Mouse (Mus musculus): ENCODE results near the gene Erich3. TPM values are rescaled to one million over a fixed set of nuclear protein-coding genes. Genes with fewer than 3 reads are reported as not detected.

The Erich3 gene
- total and polyA plus RNA-seq, 3 experiments = not detected

DNA sequence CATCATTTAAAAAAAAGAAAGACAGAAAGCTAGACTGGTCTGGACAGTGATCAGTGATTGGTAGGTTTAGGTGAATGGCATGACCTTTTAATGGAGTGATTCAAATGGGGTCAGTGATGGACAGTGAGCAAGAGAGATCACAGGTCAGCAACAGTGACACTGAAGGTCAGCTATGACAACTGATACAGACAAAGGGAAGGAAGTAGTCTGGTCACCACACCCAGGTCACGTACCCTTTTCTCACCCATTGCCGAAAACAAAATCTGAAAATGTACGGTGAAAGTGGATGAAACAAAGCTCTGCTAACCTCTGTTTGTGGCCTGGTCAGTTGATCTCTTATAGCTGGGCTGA is 28.9 kb downstream of the Erich3 start:
- Histone ChIP-seq H3K9ac (ENCODE audit: control insufficient read depth, low read depth, low read length, poor library complexity, severe bottlenecking) (no peak overlapping the region), H3K27ac (ENCODE audit: control insufficient read depth, low read depth, low read length) (no peak overlapping the region), H3K36me3 (ENCODE audit: control insufficient read depth in 1 of 2, insufficient read depth in 2 of 2, low read length in 2 of 2) (no peaks in the 10 kb centered on the region), H3K4me1 (ENCODE audit: control insufficient read depth in 1 of 2, insufficient read depth in 2 of 2, low read length in 2 of 2) (no peaks in the 10 kb centered on the region), H3K4me3 (ENCODE audit: control insufficient read depth in 1 of 2, insufficient read depth in 1 of 2, low read depth in 2 of 2, low read length in 2 of 2) (no peak overlapping the region), H3K9me3 (replicated peaks; ENCODE audit: insufficient read depth, low read length) (no peaks in the 10 kb centered on the region), H3K27me3 (ENCODE audit: control insufficient read depth in 1 of 2, insufficient read depth in 2 of 2, low read length in 2 of 2) (no peaks in the 10 kb centered on the region), H3K79me2 (ENCODE audit: control insufficient read depth, insufficient read depth, low read length, poor library complexity) (no peaks in the 10 kb centered on the region)
- DNase-seq (ENCODE audit: low read depth, low spot score) = no peak
- no peak for TF ChIP-seq BHLHE40 (IDR thresholded peaks at IDR 0.05; ENCODE audit: borderline replicate concordance, low read depth, low read length)
- no peak for TF ChIP-seq ETS1 (IDR thresholded peaks at IDR 0.05; ENCODE audit: low read depth, low read length)
- no peak for TF ChIP-seq NRF1 (IDR thresholded peaks at IDR 0.05; ENCODE audit: insufficient read depth, low read depth, low read length, poor library complexity, severe bottlenecking)
- TF ChIP-seq POLR2A (IDR thresholded peaks at IDR 0.05; ENCODE audit: control insufficient read depth in 1 of 2, insufficient read depth in 1 of 2, low read depth in 1 of 2, low read length in 2 of 2, poor library complexity in 1 of 2) = no peak
- no peak for TF ChIP-seq ZKSCAN1 (IDR thresholded peaks at IDR 0.05; ENCODE audit: low read depth, low read length)
- TF ChIP-seq KAT2A (conservative IDR thresholded peaks at IDR 0.05; ENCODE audit: low read depth, low read length) = no peak
- no peak for TF ChIP-seq SIN3A (IDR thresholded peaks at IDR 0.05; ENCODE audit: low read length)
- TF ChIP-seq ZMIZ1 (IDR thresholded peaks at IDR 0.05; ENCODE audit: low read depth, low read length) = no peak
- no peak for TF ChIP-seq POLR2AphosphoS5 (IDR thresholded peaks at IDR 0.05; ENCODE audit: borderline replicate concordance, low read depth, low read length)
- TF ChIP-seq CTCF (IDR thresholded peaks at IDR 0.05 in 2 of 3, conservative IDR thresholded peaks at IDR 0.05 in 1 of 3; ENCODE audit: control insufficient read depth in 1 of 3, insufficient read depth in 1 of 3, low read depth in 2 of 3, low read length in 3 of 3, poor library complexity in 1 of 3, severe bottlenecking in 1 of 3) = no peak
- no peak for TF ChIP-seq CHD1 (IDR thresholded peaks at IDR 0.05; ENCODE audit: low read depth, low read length)
- TF ChIP-seq SMC3 (IDR thresholded peaks at IDR 0.05; ENCODE audit: low read depth, low read length) = no peak
- TF ChIP-seq ZC3H11A (IDR thresholded peaks at IDR 0.05; ENCODE audit: low read depth, low read length) = no peak
- no peak for TF ChIP-seq TCF12 (IDR thresholded peaks at IDR 0.05; ENCODE audit: low read depth, low read length)
- no peak for TF ChIP-seq GABPA (IDR thresholded peaks at IDR 0.05; ENCODE audit: low read depth, low read length)
- no peak for TF ChIP-seq MXI1 (IDR thresholded peaks at IDR 0.05; ENCODE audit: low read depth, low read length)

DNA sequence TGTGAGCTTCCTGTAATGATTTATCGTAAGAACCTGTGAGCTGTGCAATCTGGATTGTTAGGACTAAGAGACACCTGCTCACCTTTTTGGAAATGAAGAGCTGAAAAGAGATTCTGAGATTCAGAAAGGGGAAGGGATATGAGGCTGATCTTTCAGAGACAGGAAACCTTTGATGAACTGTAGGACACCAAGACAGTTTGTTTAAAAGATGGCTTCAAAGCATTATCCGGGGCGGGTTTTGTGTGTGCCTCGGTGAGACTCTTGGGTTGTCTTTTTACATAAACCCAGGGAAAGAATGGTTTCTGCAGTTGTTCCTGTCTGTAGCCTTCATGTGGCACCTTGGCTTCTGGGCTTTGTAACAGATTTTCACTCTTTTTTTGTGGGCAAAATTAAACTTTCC is 30.2 kb downstream of the Erich3 start:
- no peaks in the 10 kb centered on the region for H3K27me3 ChIP-seq (ENCODE audit: control insufficient read depth in 1 of 2, insufficient read depth in 2 of 2, low read length in 2 of 2)
- no peak for TF ChIP-seq MYB (IDR thresholded peaks at IDR 0.05; ENCODE audit: low read depth, low read length)
- no peak for TF ChIP-seq ZNF384 (IDR thresholded peaks at IDR 0.05; ENCODE audit: low read depth, low read length)
- H3K9ac ChIP-seq (ENCODE audit: control insufficient read depth, low read depth, low read length, poor library complexity, severe bottlenecking) = no peak overlapping the region
- no peak for DNase-seq (ENCODE audit: low read depth, low spot score)
- no peak overlapping the region for H3K27ac ChIP-seq (ENCODE audit: control insufficient read depth, low read depth, low read length)
- no peaks in the 10 kb centered on the region for H3K9me3 ChIP-seq (replicated peaks; ENCODE audit: insufficient read depth, low read length)
- H3K4me3 ChIP-seq (ENCODE audit: control insufficient read depth in 1 of 2, insufficient read depth in 1 of 2, low read depth in 2 of 2, low read length in 2 of 2) = no peak overlapping the region
- no peaks in the 10 kb centered on the region for H3K4me1 ChIP-seq (ENCODE audit: control insufficient read depth in 1 of 2, insufficient read depth in 2 of 2, low read length in 2 of 2)
- H3K79me2 ChIP-seq (ENCODE audit: control insufficient read depth, insufficient read depth, low read length, poor library complexity) = no peaks in the 10 kb centered on the region
- no peaks in the 10 kb centered on the region for H3K36me3 ChIP-seq (ENCODE audit: control insufficient read depth in 1 of 2, insufficient read depth in 2 of 2, low read length in 2 of 2)

Measured in MEL (cell line).